11 mouse cellular contexts compared by ENCODE assay signal in the genomic region with DNA sequence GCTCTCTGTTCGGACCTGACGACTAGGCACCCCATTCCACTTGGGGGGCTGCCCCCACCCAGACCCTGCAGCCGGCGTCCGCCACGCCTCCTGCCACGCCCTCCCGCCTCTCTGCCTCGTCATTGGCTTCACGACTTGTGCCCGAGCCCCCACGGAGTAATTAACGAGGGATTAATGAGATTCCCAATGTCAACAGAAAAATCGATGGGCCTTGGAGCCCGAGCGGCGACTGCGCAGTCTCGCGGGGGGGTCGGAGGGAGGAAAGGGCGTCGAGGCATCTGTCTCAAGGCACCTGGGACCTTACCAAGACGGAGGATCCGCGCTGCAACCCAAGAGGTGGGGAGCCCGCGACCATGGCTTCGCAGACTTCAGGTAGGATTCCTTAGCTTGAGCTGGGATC. TPM values are rescaled to one million over a fixed set of nuclear protein-coding genes. Genes with fewer than 3 reads are reported as not detected.
DNase-seq lines count a peak whose midpoint lies in the region; ATAC-seq lines count a peak whose summit lies in the region.
"Had no signal": no experiment of that assay in that cellular context is flagged by ENCODE, and none has a peak within 500 bp of the region (broad histone marks: within the 10 kb centered on the region; RNA-seq: fewer than 3 reads in every experiment).

A gene (plus strand): TSS at position 201 of the 400 bp plus-strand sequence.

- no peak for ATAC-seq in lung, embryonic 15.5 days (ENCODE audit: borderline replicate concordance, extremely low read depth, low FRiP score, low TSS enrichment)
- ATAC-seq in hindbrain, embryonic 14.5 days (ENCODE audit: low FRiP score), result no peak
- no peak for ATAC-seq in stomach, embryonic 16.5 days (ENCODE audit: insufficient read depth, low FRiP score)
- ATAC-seq in megakaryocyte-erythroid progenitor cell, adult 5-6 weeks (replicated peaks; ENCODE audit: low FRiP score, low TSS enrichment, poor library complexity, severe bottlenecking), result no peak

- WGBS in lung, embryonic 15.5 days, result 1% methylated on average over 27 of the region's 29 CpGs
- WGBS in hindbrain, embryonic 14.5 days, result 3% methylated on average over 29 of the region's 29 CpGs
- 8% methylated on average over 29 of the region's 29 CpGs for WGBS in midbrain, embryonic 10.5 days
- WGBS in stomach, embryonic 16.5 days, result 2% methylated on average over 29 of the region's 29 CpGs

- no peak within 1 kb of the TSS for H3K4me3 ChIP-seq in lung, embryonic 15.5 days
- peak within 1 kb of the TSS; percentile 26 for H3K4me3 ChIP-seq in hindbrain, embryonic 14.5 days (replicated peaks; ENCODE audit: low read length)
- peak within 1 kb of the TSS; percentile 43 for H3K4me3 ChIP-seq in midbrain, embryonic 10.5 days
- peak within 1 kb of the TSS; percentile 26 for H3K4me3 ChIP-seq in stomach, embryonic 16.5 days (replicated peaks; ENCODE audit: low read length)

- H3K9me3 ChIP-seq in lung, embryonic 15.5 days, result no peaks in the 10 kb centered on the region
- H3K9me3 ChIP-seq in hindbrain, embryonic 14.5 days (ENCODE audit: control insufficient read depth, low read length), result no peaks in the 10 kb centered on the region
- H3K9me3 ChIP-seq in midbrain, embryonic 10.5 days (replicated peaks), result no peaks in the 10 kb centered on the region
- no peaks in the 10 kb centered on the region for H3K9me3 ChIP-seq in stomach, embryonic 16.5 days (replicated peaks; ENCODE audit: control insufficient read depth, low read length)

- H3K4me1 ChIP-seq in lung, embryonic 15.5 days, result no peaks in the 10 kb centered on the region
- peaks cover 9% of the 10 kb centered on the region for H3K4me1 ChIP-seq in hindbrain, embryonic 14.5 days (replicated peaks; ENCODE audit: control insufficient read depth, insufficient read depth, low read length)
- peaks cover 38% of the 10 kb centered on the region for H3K4me1 ChIP-seq in midbrain, embryonic 10.5 days
- no peaks in the 10 kb centered on the region; the same call in 1 of the 2 replicates for H3K4me1 ChIP-seq in stomach, embryonic 16.5 days (ENCODE audit: control insufficient read depth, insufficient read depth, low read length)

- peak within 1 kb of the TSS; percentile 9; the same call in 1 of the 2 replicates for H3K4me2 ChIP-seq in lung, embryonic 15.5 days
- peak within 1 kb of the TSS; percentile 66 for H3K4me2 ChIP-seq in hindbrain, embryonic 14.5 days (replicated peaks)
- peak within 1 kb of the TSS; percentile 47 for H3K4me2 ChIP-seq in stomach, embryonic 16.5 days (ENCODE audit: low read depth, low read length)

- peaks cover 64% of the 10 kb centered on the region for H3K27me3 ChIP-seq in lung, embryonic 15.5 days
- H3K27me3 ChIP-seq in hindbrain, embryonic 14.5 days (ENCODE audit: control insufficient read depth, insufficient read depth, low read length), result peaks cover 40% of the 10 kb centered on the region
- H3K27me3 ChIP-seq in midbrain, embryonic 10.5 days (ENCODE audit: low read depth, poor library complexity, severe bottlenecking), result peaks cover 92% of the 10 kb centered on the region
- peaks cover 38% of the 10 kb centered on the region for H3K27me3 ChIP-seq in stomach, embryonic 16.5 days (ENCODE audit: control insufficient read depth, insufficient read depth, low read length)

- no peak for DNase-seq in lung, postnatal 25 days (ENCODE audit: low spot score)
- DNase-seq in hindbrain, embryonic 14.5 days (ENCODE audit: low spot score), result no peak
- DNase-seq in midbrain, embryonic 10.5 days (ENCODE audit: low spot score), result no peak
- DNase-seq in kidney, adult 8-10 months, result no peak
- DNase-seq in kidney, postnatal 4 days, result no peak

- no peaks in the 10 kb centered on the region for H3K36me3 ChIP-seq in lung, embryonic 15.5 days
- no peaks in the 10 kb centered on the region for H3K36me3 ChIP-seq in hindbrain, embryonic 14.5 days (replicated peaks; ENCODE audit: control insufficient read depth, insufficient read depth)
- no peaks in the 10 kb centered on the region for H3K36me3 ChIP-seq in midbrain, embryonic 10.5 days
- no peaks in the 10 kb centered on the region for H3K36me3 ChIP-seq in stomach, embryonic 16.5 days (ENCODE audit: control insufficient read depth, insufficient read depth, low read length)

- no peak within 1 kb of the TSS for H3K9ac ChIP-seq in lung, embryonic 15.5 days
- peak within 1 kb of the TSS; percentile 28; the same call in 1 of the 2 replicates for H3K9ac ChIP-seq in hindbrain, embryonic 14.5 days
- H3K9ac ChIP-seq in stomach, embryonic 16.5 days (ENCODE audit: low read length), result 0 out of 2 replicates have a peak within 1 kb of the TSS, but pooled peaks have one; percentile 32

- no peak within 1 kb of the TSS for H3K27ac ChIP-seq in lung, embryonic 15.5 days
- H3K27ac ChIP-seq in hindbrain, embryonic 14.5 days, result no peak within 1 kb of the TSS
- H3K27ac ChIP-seq in midbrain, embryonic 10.5 days (replicated peaks), result no peak within 1 kb of the TSS
- H3K27ac ChIP-seq in stomach, embryonic 16.5 days (ENCODE audit: low read length), result no peak within 1 kb of the TSS
- H3K27ac ChIP-seq: kidney, postnatal 0 days had no signal

RNA-seq across cellular contexts. Expression of the gene that starts here (rescaled TPM):
- polyA plus RNA-seq in lung, embryonic 15.5 days (2015; fragmentation: Nextera tagmentation; extraction: Ambion mirVana), result not detected in 2 replicates
- 1.8 and 1.9 TPM in 2 replicates for polyA plus RNA-seq in hindbrain, embryonic 14.5 days (2014; fragmentation: Nextera tagmentation; extraction: Ambion mirVana)
- polyA plus RNA-seq in midbrain, embryonic 10.5 days (2016; fragmentation: Nextera tagmentation; extraction: Ambion mirVana), result 0.37 and 0.42 TPM in 2 replicates
- polyA plus RNA-seq in stomach, embryonic 16.5 days (2015; fragmentation: Nextera tagmentation; extraction: Ambion mirVana), result 4.6 and 8.4 TPM in 2 replicates
- total RNA-seq in megakaryocyte-erythroid progenitor cell, adult 5-6 weeks (2014; fragmentation: Nextera tagmentation), result not detected in 2 replicates
- not detected in 2 replicates for total RNA-seq in megakaryocyte-erythroid progenitor cell, adult 5-6 weeks (2017)
- total RNA-seq: heart, adult 8-10 months had no signal
- polyA plus RNA-seq: kidney, postnatal 0 days; limb, embryonic 14.5 days had no signal

Comparison
In these comparisons a context has a peak if more than half of its experiments do, and no peak if none do; other contexts are left out.
1. H3K4me2 ChIP-seq: peak in every context shown above with its lines; median percentile 66 in hindbrain, embryonic 14.5 days; 47 in stomach, embryonic 16.5 days; 9 in lung, embryonic 15.5 days.